ENCODE assay signal across 8 mouse cellular contexts in genomic region chr2:32586871-32587351, GRCm38 (mm10). TPM values are rescaled to one million over a fixed set of nuclear protein-coding genes. Genes with fewer than 3 reads are reported as not detected.
DNase-seq lines count a peak whose midpoint lies in the region; ATAC-seq and TF ChIP-seq lines count a peak whose summit lies in the region.

TSS of gene St6galnac4 (plus strand) at chr2:32587095.

- peak within 1 kb of the TSS; percentile 72 for H3K9ac ChIP-seq in forebrain, postnatal 0 days
- peak within 1 kb of the TSS; percentile 53 for H3K9ac ChIP-seq in lung, embryonic 15.5 days

- TF ChIP-seq POLR2A in cerebellum, adult 2 months (IDR thresholded peaks at IDR 0.05; ENCODE audit: borderline replicate concordance, insufficient read depth, low read length): peak; percentile 70; the same call in 1 of the 2 replicates
- peak; percentile 63 for TF ChIP-seq POLR2A in olfactory bulb, adult 2 months (IDR thresholded peaks at IDR 0.05; ENCODE audit: insufficient read depth, low read depth, low read length)
- peak; percentile 48; the same call in 1 of the 2 replicates for TF ChIP-seq POLR2A in thymus, adult 2 months (IDR thresholded peaks at IDR 0.05; ENCODE audit: control insufficient read depth, extremely low read depth, insufficient read depth, low read length, poor library complexity)

- peak within 1 kb of the TSS; percentile 65 for H3K4me2 ChIP-seq in forebrain, postnatal 0 days (ENCODE audit: low read depth)
- H3K4me2 ChIP-seq in lung, embryonic 15.5 days: peak within 1 kb of the TSS; percentile 73

- intact Hi-C loops in heart, postnatal 36 days (cut with DNase I): no loop called here

- peak within 1 kb of the TSS; percentile 95 for H3K27ac ChIP-seq in cerebellum, adult 2 months (ENCODE audit: insufficient read depth, low read length)
- H3K27ac ChIP-seq in forebrain, postnatal 0 days (ENCODE audit: low read depth, low read length): peak within 1 kb of the TSS; percentile 57; the same call in 1 of the 2 replicates
- peak within 1 kb of the TSS; percentile 18 for H3K27ac ChIP-seq in lung, embryonic 15.5 days
- H3K27ac ChIP-seq in olfactory bulb, adult 2 months (ENCODE audit: insufficient read depth, low read depth, low read length): peak within 1 kb of the TSS; percentile 7; the same call in 1 of the 2 replicates
- H3K27ac ChIP-seq in thymus, adult 2 months (ENCODE audit: control insufficient read depth, insufficient read depth, low read length): peak within 1 kb of the TSS; percentile 61; the same call in 1 of the 2 replicates

- no peaks in the 10 kb centered on the region for H3K36me3 ChIP-seq in forebrain, postnatal 0 days (ENCODE audit: insufficient read depth)
- H3K36me3 ChIP-seq in lung, embryonic 15.5 days: no peaks in the 10 kb centered on the region
- no peaks in the 10 kb centered on the region for H3K36me3 ChIP-seq in thymus, adult 2 months (ENCODE audit: control insufficient read depth, insufficient read depth, low read length)

- no peaks in the 10 kb centered on the region for H3K27me3 ChIP-seq in cerebellum, adult 2 months (ENCODE audit: control insufficient read depth, insufficient read depth, low read length)
- no peaks in the 10 kb centered on the region for H3K27me3 ChIP-seq in forebrain, postnatal 0 days (ENCODE audit: insufficient read depth, low read length)
- no peaks in the 10 kb centered on the region; the same call in 1 of the 2 replicates for H3K27me3 ChIP-seq in lung, embryonic 15.5 days
- no peaks in the 10 kb centered on the region for H3K27me3 ChIP-seq in thymus, adult 2 months (ENCODE audit: control insufficient read depth, insufficient read depth, low read length)

- H3K4me1 ChIP-seq in cerebellum, adult 2 months (ENCODE audit: control insufficient read depth, insufficient read depth, low read length): peaks cover 13% of the 10 kb centered on the region; the same call in 1 of the 2 replicates
- peaks cover 12% of the 10 kb centered on the region for H3K4me1 ChIP-seq in forebrain, postnatal 0 days (ENCODE audit: insufficient read depth)
- H3K4me1 ChIP-seq in lung, embryonic 15.5 days: peaks cover 34% of the 10 kb centered on the region
- H3K4me1 ChIP-seq in olfactory bulb, adult 2 months (ENCODE audit: control insufficient read depth, insufficient read depth, low read length): peaks cover 32% of the 10 kb centered on the region
- peaks cover 24% of the 10 kb centered on the region for H3K4me1 ChIP-seq in thymus, adult 2 months (replicated peaks; ENCODE audit: control insufficient read depth, insufficient read depth, low read length)

- peak within 1 kb of the TSS; percentile 95 for H3K4me3 ChIP-seq in cerebellum, adult 2 months (replicated peaks; ENCODE audit: insufficient read depth, low read depth, low read length)
- H3K4me3 ChIP-seq in forebrain, postnatal 0 days (ENCODE audit: low read depth, low read length): peak within 1 kb of the TSS; percentile 62
- H3K4me3 ChIP-seq in lung, embryonic 15.5 days: peak within 1 kb of the TSS; percentile 55
- peak within 1 kb of the TSS; percentile 53 for H3K4me3 ChIP-seq in olfactory bulb, adult 2 months (ENCODE audit: insufficient read depth, low read depth, low read length)
- H3K4me3 ChIP-seq in thymus, adult 2 months (ENCODE audit: control insufficient read depth, insufficient read depth, low read length): peak within 1 kb of the TSS; percentile 67

- TF ChIP-seq CTCF in cerebellum, adult 2 months (IDR thresholded peaks at IDR 0.05; ENCODE audit: borderline replicate concordance, insufficient read depth, low read depth, low read length): peak; percentile 14; the same call in 1 of the 2 replicates
- peak; percentile 64 for TF ChIP-seq CTCF in forebrain, postnatal 0 days (IDR thresholded peaks at IDR 0.05; ENCODE audit: low read depth)
- TF ChIP-seq CTCF in olfactory bulb, adult 2 months (IDR thresholded peaks at IDR 0.05; ENCODE audit: insufficient read depth, low read depth, low read length): no peak
- TF ChIP-seq CTCF in thymus, adult 2 months (IDR thresholded peaks at IDR 0.05; ENCODE audit: borderline replicate concordance, control insufficient read depth, extremely low read depth, insufficient read depth, low read length, poor library complexity): peak; percentile 60; the same call in 1 of the 2 replicates

- WGBS in cerebellum, adult 2 months: under 1% methylated on average over 38 of the region's 38 CpGs
- under 1% methylated on average over 38 of the region's 38 CpGs for WGBS in forebrain, postnatal 0 days
- WGBS in lung, embryonic 15.5 days: under 1% methylated on average over 37 of the region's 38 CpGs
- WGBS in olfactory bulb, adult 2 months: under 1% methylated on average over 38 of the region's 38 CpGs
- 0% methylated on average over 38 of the region's 38 CpGs for WGBS in thymus, adult 2 months

- peak; percentile 84 for DNase-seq in MEL-GATA-1-ER (ENCODE audit: extremely low read depth, low read depth)
- DNase-seq in cerebellum, adult 2 months: peak; percentile 90 to 92
- DNase-seq in forebrain, postnatal 0 days: peak; percentile 93
- DNase-seq in heart, postnatal 36 days: peak; percentile 90 to 91
- DNase-seq in layer of hippocampus, adult 8-10 months (ENCODE audit: low spot score in 2 of 2): peak; percentile 82 to 83
- DNase-seq in thymus, adult 2 months: peak; percentile 91

- peak; percentile 89 for ATAC-seq in forebrain, postnatal 0 days
- ATAC-seq in lung, embryonic 15.5 days (ENCODE audit: borderline replicate concordance, extremely low read depth, low FRiP score, low TSS enrichment): peak; percentile 86

- H3K9me3 ChIP-seq in forebrain, postnatal 0 days (ENCODE audit: low read length): no peaks in the 10 kb centered on the region
- H3K9me3 ChIP-seq in lung, embryonic 15.5 days: no peaks in the 10 kb centered on the region

RNA-seq across cellular contexts. Expression of gene St6galnac4, which starts in this region (rescaled TPM):
- polyA plus RNA-seq in cerebellum, adult 2 months (2012; rRNA removed): 91.4 and 101 TPM in 2 replicates
- 32.4 and 35.5 TPM in 2 replicates for total RNA-seq in forebrain, postnatal 0 days (2014; rRNA removed)
- 31.3 and 33.2 TPM in 2 replicates for polyA plus RNA-seq in forebrain, postnatal 0 days (2015; fragmentation: Nextera tagmentation; extraction: Ambion mirVana)
- total RNA-seq in heart, postnatal 36 days (2021): 10 to 100 TPM; 18.7 to 21.7 TPM
- total RNA-seq in layer of hippocampus, adult 8-10 months (2022): 10 to 100 TPM; 36.1 to 48.6 (median 40.3) TPM
- polyA plus RNA-seq in lung, embryonic 15.5 days (2015; fragmentation: Nextera tagmentation; extraction: Ambion mirVana): 25.9 and 26.1 TPM in 2 replicates
- polyA plus RNA-seq in olfactory bulb, adult 2 months (2012; ENCODE audit: insufficient read depth, insufficient read length, low replicate concordance, missing spikeins): not detected in 2 replicates
- 29.3 and 34.1 TPM in 2 replicates for polyA plus RNA-seq in thymus, adult 2 months (2012; rRNA removed)

Comparison
In these comparisons a context has a peak if more than half of its experiments do, and no peak if none do; other contexts are left out.
1. Peak in every context shown above with its lines: DNase-seq, ATAC-seq, H3K4me3 ChIP-seq and H3K27ac ChIP-seq.
2. H3K27ac ChIP-seq: peak in every context shown above with its lines; median percentile 95 in cerebellum, adult 2 months; 61 in thymus, adult 2 months; 57 in forebrain, postnatal 0 days; 18 in lung, embryonic 15.5 days; 7 in olfactory bulb, adult 2 months.